Mouse (Mus musculus): ENCODE measurements around the gene Wdr86. TPM values are rescaled to one million over a fixed set of nuclear protein-coding genes. Genes with fewer than 3 reads are reported as not detected.
"Not testable (repeated sequence)": the region's sequence is repeated elsewhere in the genome, so short reads cannot be mapped to it uniquely, and the experiment has no call there.

The Wdr86 gene
- polyA plus RNA-seq, 1 experiment from 2014 or later = 10.3 TPM

- no peak overlapping the region for H3K9ac ChIP-seq (ENCODE audit: low read length)
- H3K4me1 ChIP-seq (ENCODE audit: control insufficient read depth, insufficient read depth, low read length) = 0 out of 2 replicates have a peak, but pooled peaks cover 2% of the 10 kb centered on the region
- ATAC-seq (ENCODE audit: low FRiP score) (no peak), DNase-seq (ENCODE audit: low spot score, missing footprints) (no peak)
- no peak overlapping the region for H3K27ac ChIP-seq (ENCODE audit: low read depth, low read length)
- H3K4me3 ChIP-seq (ENCODE audit: low read depth, low read length) = no peak overlapping the region
- H3K27me3 ChIP-seq (ENCODE audit: control insufficient read depth, insufficient read depth, low read length) = no peaks in the 10 kb centered on the region
- WGBS = 90% methylated on average over 8 of the region's 8 CpGs
- peaks cover 6% of the 10 kb centered on the region for H3K36me3 ChIP-seq (ENCODE audit: control insufficient read depth, insufficient read depth, low read length)
- H3K4me2 ChIP-seq = no peak overlapping the region
- no peaks in the 10 kb centered on the region for H3K9me3 ChIP-seq (ENCODE audit: control insufficient read depth, low read length)
These were observed 25.9 kb downstream of the Wdr86 start for GRCm38 (mm10) chr5:24704615-24705014.

- Histone ChIP-seq H3K4me1 (ENCODE audit: control insufficient read depth, insufficient read depth, low read length) (0 out of 2 replicates have a peak, but pooled peaks cover 2% of the 10 kb centered on the region), H3K36me3 (ENCODE audit: control insufficient read depth, insufficient read depth, low read length) (peaks cover 5% of the 10 kb centered on the region), H3K27ac (ENCODE audit: low read depth, low read length) (no peak overlapping the region), H3K9ac (ENCODE audit: low read length) (no peak overlapping the region), H3K4me3 (ENCODE audit: low read depth, low read length) (no peak overlapping the region), H3K4me2 (no peak overlapping the region), H3K9me3 (ENCODE audit: control insufficient read depth, low read length) (no peaks in the 10 kb centered on the region), H3K27me3 (ENCODE audit: control insufficient read depth, insufficient read depth, low read length) (no peaks in the 10 kb centered on the region)
- WGBS = 89% methylated on average over 3 of the region's 3 CpGs
- no peak for ATAC-seq (ENCODE audit: low FRiP score)
- DNase-seq (ENCODE audit: low spot score, missing footprints) = peak; percentile 28
These were observed 29.3 kb downstream of the Wdr86 start for GRCm38 (mm10) chr5:24701271-24701670.

- Histone ChIP-seq H3K4me1 (ENCODE audit: control insufficient read depth, insufficient read depth, low read length) (0 out of 2 replicates have a peak, but pooled peaks cover 2% of the 10 kb centered on the region), H3K9ac (ENCODE audit: low read length) (no peak overlapping the region), H3K4me3 (ENCODE audit: low read depth, low read length) (no peak overlapping the region), H3K27ac (ENCODE audit: low read depth, low read length) (no peak overlapping the region), H3K4me2 (no peak overlapping the region), H3K27me3 (ENCODE audit: control insufficient read depth, insufficient read depth, low read length) (no peaks in the 10 kb centered on the region), H3K9me3 (ENCODE audit: control insufficient read depth, low read length) (no peaks in the 10 kb centered on the region), H3K36me3 (ENCODE audit: control insufficient read depth, insufficient read depth, low read length) (peaks cover 15% of the 10 kb centered on the region)
- DNase-seq (ENCODE audit: low spot score, missing footprints) = no peak
- ATAC-seq (ENCODE audit: low FRiP score) = no peak
- WGBS = 76% methylated on average over 3 of the region's 3 CpGs
These were observed 33.8 kb downstream of the Wdr86 start for GRCm38 (mm10) chr5:24696704-24697103.

- Histone ChIP-seq H3K9ac (ENCODE audit: low read length) (no peak overlapping the region), H3K36me3 (ENCODE audit: control insufficient read depth, insufficient read depth, low read length) (no peaks in the 10 kb centered on the region; the same call in 1 of the 2 replicates), H3K27ac (ENCODE audit: low read depth, low read length) (no peak overlapping the region), H3K9me3 (ENCODE audit: control insufficient read depth, low read length) (no peaks in the 10 kb centered on the region), H3K27me3 (ENCODE audit: control insufficient read depth, insufficient read depth, low read length) (no peaks in the 10 kb centered on the region), H3K4me1 (ENCODE audit: control insufficient read depth, insufficient read depth, low read length) (peaks cover 7% of the 10 kb centered on the region), H3K4me3 (ENCODE audit: low read depth, low read length) (no peak overlapping the region), H3K4me2 (no peak overlapping the region)
- DNase-seq (ENCODE audit: low spot score, missing footprints) (no peak), ATAC-seq (ENCODE audit: low FRiP score) (no peak)
- WGBS = 97% methylated on average over 1 of the region's 1 CpGs
These were observed 42.8 kb downstream of the Wdr86 start for GRCm38 (mm10) chr5:24687696-24688095.

GRCm38 (mm10) chr5:24686671-24687420, 43.7 kb downstream of the Wdr86 start:
- H3K27me3 ChIP-seq (ENCODE audit: control insufficient read depth, insufficient read depth, low read length); H3K36me3 ChIP-seq (ENCODE audit: control insufficient read depth, insufficient read depth, low read length); H3K4me1 ChIP-seq (ENCODE audit: control insufficient read depth, insufficient read depth, low read length); ATAC-seq (ENCODE audit: low FRiP score); H3K9me3 ChIP-seq (ENCODE audit: control insufficient read depth, low read length); H3K27ac ChIP-seq (ENCODE audit: low read depth, low read length): not testable (repeated sequence)
- H3K9ac ChIP-seq (ENCODE audit: low read length) = peak overlapping the region; percentile 74; the same call in 1 of the 2 replicates
- WGBS = 77% methylated on average over 16 of the region's 16 CpGs
- peak overlapping the region; percentile 56 for H3K4me2 ChIP-seq
- peak overlapping the region; percentile 90 for H3K4me3 ChIP-seq (ENCODE audit: low read depth, low read length)
- DNase-seq (ENCODE audit: low spot score, missing footprints) = peak; percentile 78

- ATAC-seq (ENCODE audit: low FRiP score) = no peak
These were observed 44.4 kb downstream of the Wdr86 start for GRCm38 (mm10) chr5:24686176-24686575.

GRCm38 (mm10) chr5:24685366-24686093, 45.0 kb downstream of the Wdr86 start, which contains the start of gene Nub1:
Gene Nub1 (plus strand): TSS chr5:24685532.
- DNase-seq (ENCODE audit: low spot score, missing footprints) (peak; percentile 100), ATAC-seq (ENCODE audit: low FRiP score) (peak; percentile 98)
- H3K9ac ChIP-seq (ENCODE audit: low read length) = peak within 1 kb of the TSS; percentile 74
- H3K27ac ChIP-seq (ENCODE audit: low read depth, low read length) = peak within 1 kb of the TSS; percentile 90
- no peaks in the 10 kb centered on the region for H3K27me3 ChIP-seq (ENCODE audit: control insufficient read depth, insufficient read depth, low read length)
- peak within 1 kb of the TSS; percentile 62 for H3K4me2 ChIP-seq
- 1% methylated on average over 53 of the region's 53 CpGs for WGBS
- H3K36me3 ChIP-seq (ENCODE audit: control insufficient read depth, insufficient read depth, low read length) = no peaks in the 10 kb centered on the region; the same call in 1 of the 2 replicates
- peaks cover 7% of the 10 kb centered on the region for H3K4me1 ChIP-seq (ENCODE audit: control insufficient read depth, insufficient read depth, low read length)
- H3K4me3 ChIP-seq (ENCODE audit: low read depth, low read length) = peak within 1 kb of the TSS; percentile 90
- H3K9me3 ChIP-seq (ENCODE audit: control insufficient read depth, low read length) = no peaks in the 10 kb centered on the region

More at GRCm38 (mm10) chr5:24686176-24686575, 44.4 kb downstream of the Wdr86 start:
- H3K27me3 ChIP-seq (ENCODE audit: control insufficient read depth, insufficient read depth, low read length) = no peaks in the 10 kb centered on the region
- peaks cover 7% of the 10 kb centered on the region for H3K4me1 ChIP-seq (ENCODE audit: control insufficient read depth, insufficient read depth, low read length)
- H3K9me3 ChIP-seq (ENCODE audit: control insufficient read depth, low read length) = no peaks in the 10 kb centered on the region
- H3K4me2 ChIP-seq = peak overlapping the region; percentile 56
- peak overlapping the region; percentile 71; the same call in 1 of the 2 replicates for H3K27ac ChIP-seq (ENCODE audit: low read depth, low read length)
- peak overlapping the region; percentile 90 for H3K4me3 ChIP-seq (ENCODE audit: low read depth, low read length)
- WGBS = 2% methylated on average over 15 of the region's 15 CpGs
- no peak for DNase-seq (ENCODE audit: low spot score, missing footprints)
- peak overlapping the region; percentile 74 for H3K9ac ChIP-seq (ENCODE audit: low read length)
- H3K36me3 ChIP-seq (ENCODE audit: control insufficient read depth, insufficient read depth, low read length) = no peaks in the 10 kb centered on the region; the same call in 1 of the 2 replicates

- H3K27ac ChIP-seq (ENCODE audit: low read depth, low read length) = peak overlapping the region; percentile 90
- peak; percentile 49; the same call in 1 of the 2 replicates for ATAC-seq (ENCODE audit: low FRiP score)
- peak overlapping the region; percentile 32 for H3K4me3 ChIP-seq (ENCODE audit: low read depth, low read length)
- peak overlapping the region; percentile 57 for H3K9ac ChIP-seq (ENCODE audit: low read length)
- peaks cover 7% of the 10 kb centered on the region for H3K4me1 ChIP-seq (ENCODE audit: control insufficient read depth, insufficient read depth, low read length)
- WGBS = 31% methylated on average over 16 of the region's 16 CpGs
- peak overlapping the region; percentile 62 for H3K4me2 ChIP-seq
- no peaks in the 10 kb centered on the region for H3K27me3 ChIP-seq (ENCODE audit: control insufficient read depth, insufficient read depth, low read length)
- no peaks in the 10 kb centered on the region for H3K36me3 ChIP-seq (ENCODE audit: control insufficient read depth, insufficient read depth, low read length)
- DNase-seq (ENCODE audit: low spot score, missing footprints) = peak; percentile 91
- no peaks in the 10 kb centered on the region for H3K9me3 ChIP-seq (ENCODE audit: control insufficient read depth, low read length)
These were observed 45.8 kb downstream of the Wdr86 start for GRCm38 (mm10) chr5:24684578-24685365.

Measured in midbrain, embryonic 11.5 days (tissue).